ENCODE assay signal across 32 mouse cellular contexts in genomic region chr4:144868584-144868983, GRCm38 (mm10).
"Had no signal": no experiment of that assay in that cellular context is flagged by ENCODE, and none has a peak within 500 bp of the region (broad histone marks: within the 10 kb centered on the region; RNA-seq: fewer than 3 reads in every experiment).

No protein-coding gene starts in this region.

- H3K4me2 ChIP-seq: heart, embryonic 11.5 days; heart, embryonic 12.5 days; heart, embryonic 13.5 days; heart, embryonic 15.5 days; hindbrain, embryonic 12.5 days; hindbrain, embryonic 13.5 days; hindbrain, embryonic 14.5 days; hindbrain, embryonic 15.5 days; intestine, embryonic 15.5 days; kidney, embryonic 15.5 days had no signal

- H3K36me3 ChIP-seq: heart, embryonic 10.5 days; heart, embryonic 12.5 days; heart, embryonic 13.5 days; heart, embryonic 15.5 days; hindbrain, embryonic 10.5 days; hindbrain, embryonic 12.5 days; hindbrain, embryonic 13.5 days; hindbrain, embryonic 15.5 days; intestine, embryonic 15.5 days; kidney, embryonic 15.5 days had no signal

- H3K27me3 ChIP-seq: heart, embryonic 12.5 days; heart, embryonic 13.5 days; heart, embryonic 15.5 days; hindbrain, embryonic 12.5 days; hindbrain, embryonic 13.5 days; hindbrain, embryonic 15.5 days; intestine, embryonic 15.5 days; kidney, embryonic 15.5 days had no signal

- ATAC-seq: inflammation-experienced regulatory T-cells, adult 6 months; intestine, embryonic 15.5 days; intestine, postnatal 0 days had no signal

- H3K9me3 ChIP-seq: heart, embryonic 10.5 days; heart, embryonic 12.5 days; heart, embryonic 13.5 days; heart, embryonic 15.5 days; hindbrain, embryonic 10.5 days; hindbrain, embryonic 12.5 days; hindbrain, embryonic 13.5 days; hindbrain, embryonic 15.5 days; intestine, embryonic 15.5 days; kidney, embryonic 15.5 days had no signal

- H3K4me3 ChIP-seq: heart, embryonic 10.5 days; heart, embryonic 12.5 days; heart, embryonic 13.5 days; heart, embryonic 15.5 days; hindbrain, embryonic 10.5 days; hindbrain, embryonic 12.5 days; hindbrain, embryonic 13.5 days; hindbrain, embryonic 15.5 days; intestine, embryonic 15.5 days; kidney, embryonic 15.5 days; layer of hippocampus, adult 2 months; left cerebral cortex, adult 2 months had no signal

- DNase-seq: heart, postnatal 10 days; heart, postnatal 14 days; heart, postnatal 36 days; heart, postnatal 4 days; kidney, adult 11 months; kidney, adult 18-20 months; kidney, adult 2 months; kidney, adult 8-10 months; kidney, adult 9 months; kidney, postnatal 10 days; kidney, postnatal 14 days; kidney, postnatal 25 days; kidney, postnatal 36 days; kidney, postnatal 4 days had no signal

- H3K9ac ChIP-seq: heart, embryonic 12.5 days; heart, embryonic 13.5 days; heart, embryonic 15.5 days; hindbrain, embryonic 12.5 days; hindbrain, embryonic 13.5 days; hindbrain, embryonic 14.5 days; hindbrain, embryonic 15.5 days; intestine, embryonic 15.5 days; kidney, embryonic 15.5 days had no signal

- H3K27ac ChIP-seq: heart, embryonic 10.5 days; heart, embryonic 13.5 days; heart, embryonic 15.5 days; hindbrain, embryonic 10.5 days; hindbrain, embryonic 12.5 days; hindbrain, embryonic 13.5 days; hindbrain, embryonic 14.5 days; hindbrain, embryonic 15.5 days; hindbrain, postnatal 0 days; intestine, embryonic 15.5 days; kidney, embryonic 15.5 days; kidney, postnatal 0 days; layer of hippocampus, adult 2 months; left cerebral cortex, adult 2 months had no signal

- H3K4me1 ChIP-seq: heart, embryonic 10.5 days; heart, embryonic 12.5 days; heart, embryonic 13.5 days; heart, embryonic 15.5 days; hindbrain, embryonic 10.5 days; hindbrain, embryonic 12.5 days; hindbrain, embryonic 13.5 days; hindbrain, embryonic 15.5 days; intestine, embryonic 15.5 days; kidney, embryonic 15.5 days had no signal
